Mouse (Mus musculus): Measurements from ENCODE around the gene Tcp10b.
"Not testable (repeated sequence)": the region's sequence is repeated elsewhere in the genome, so short reads cannot be mapped to it uniquely, and the experiment has no call there.

GRCm38 (mm10) chr17:13036627-13037192, 24.2 kb upstream of the Tcp10b start:
- TF ChIP-seq CTCF (IDR thresholded peaks at IDR 0.05; ENCODE audit: low read depth, low read length); POLR2A (IDR thresholded peaks at IDR 0.05; ENCODE audit: insufficient read depth, low read length): not testable (repeated sequence)

Data from ES-Bruce4 (cell line).